Mouse (Mus musculus): ENCODE data around the gene Svs1.

DNA sequence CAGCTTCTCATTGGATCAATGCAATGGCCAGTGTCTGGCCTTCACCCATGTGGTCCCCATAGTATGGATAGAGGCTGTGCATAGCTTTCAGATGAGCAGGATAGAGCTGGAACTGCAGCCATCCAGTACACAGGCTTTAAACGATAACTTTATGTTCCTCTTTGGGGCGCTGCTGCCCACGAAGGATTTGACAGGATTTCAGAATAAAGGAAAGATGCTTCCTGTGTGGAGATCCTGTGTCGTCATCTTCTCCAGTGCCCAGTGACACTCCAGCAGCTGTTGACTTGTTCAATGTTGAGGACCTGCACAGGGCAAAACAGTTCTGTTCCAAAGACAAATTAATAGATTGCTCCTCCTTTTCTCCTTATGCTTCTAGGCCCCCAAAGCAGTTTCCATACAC lies 29.9 kb upstream of the Svs1 start:
- TF ChIP-seq CTCF (IDR thresholded peaks at IDR 0.05) = no peak
- no peak for TF ChIP-seq EP300 (IDR thresholded peaks at IDR 0.05)

Data from lung, postnatal 0 days (tissue).